Mouse (Mus musculus): ENCODE data around the gene Sat2. TPM values are rescaled to one million over a fixed set of nuclear protein-coding genes. Genes with fewer than 3 reads are reported as not detected.
"Not testable (repeated sequence)": the region's sequence is repeated elsewhere in the genome, so short reads cannot be mapped to it uniquely, and the experiment has no call there.

Gene Sat2
- polyA plus RNA-seq, 1 experiment from 2014 or later: 16.2 TPM

GRCm38 (mm10) chr11:69617805-69618204 lies 4.0 kb upstream of the Sat2 start, which contains the start of gene Shbg:
Gene Shbg (minus strand): TSS chr11:69617905.
- 0 out of 2 replicates have a peak, but pooled peaks cover 7% of the 10 kb centered on the region for H3K27me3 ChIP-seq
- H3K36me3 ChIP-seq: no peaks in the 10 kb centered on the region
- no peaks in the 10 kb centered on the region for H3K9me3 ChIP-seq
- H3K4me3 ChIP-seq: no peak within 1 kb of the TSS
- peaks cover 11% of the 10 kb centered on the region for H3K4me1 ChIP-seq
- no peak within 1 kb of the TSS for H3K9ac ChIP-seq
- 69% methylated on average over 5 of the region's 5 CpGs for whole genome bisulfite sequencing
- H3K4me2 ChIP-seq: no peak within 1 kb of the TSS
- no peak within 1 kb of the TSS for H3K27ac ChIP-seq
- ATAC-seq (ENCODE audit: insufficient number of reproducible peaks, low FRiP score, low TSS enrichment, low read depth): no peak

- no peak for ATAC-seq (ENCODE audit: insufficient number of reproducible peaks, low FRiP score, low TSS enrichment, low read depth)
- no peaks in the 10 kb centered on the region for H3K9me3 ChIP-seq
- 0 out of 2 replicates have a peak, but pooled peaks cover 7% of the 10 kb centered on the region for H3K27me3 ChIP-seq
- 79% methylated on average over 7 of the region's 7 CpGs for WGBS
- no peak overlapping the region for H3K4me2 ChIP-seq
- H3K4me3 ChIP-seq: no peak overlapping the region
- H3K4me1 ChIP-seq: peaks cover 8% of the 10 kb centered on the region
- H3K9ac ChIP-seq: no peak overlapping the region
- H3K27ac ChIP-seq: no peak overlapping the region
- H3K36me3 ChIP-seq: no peaks in the 10 kb centered on the region
Observed at GRCm38 (mm10) chr11:69620394-69621081, 1.3 kb upstream of the Sat2 start.

- H3K9ac ChIP-seq: peak overlapping the region; percentile 43
- no peaks in the 10 kb centered on the region for H3K36me3 ChIP-seq
- H3K9me3 ChIP-seq: no peaks in the 10 kb centered on the region
- no peak for ATAC-seq (ENCODE audit: insufficient number of reproducible peaks, low FRiP score, low TSS enrichment, low read depth)
- peak overlapping the region; percentile 74 for H3K4me2 ChIP-seq
- 17% methylated on average over 6 of the region's 6 CpGs for WGBS
- H3K27ac ChIP-seq: peak overlapping the region; percentile 55; the same call in 1 of the 2 replicates
- H3K4me1 ChIP-seq: peaks cover 8% of the 10 kb centered on the region
- H3K4me3 ChIP-seq: peak overlapping the region; percentile 49
- no peaks in the 10 kb centered on the region for H3K27me3 ChIP-seq
Observed at GRCm38 (mm10) chr11:69622406-69622805, 582 bp downstream of the Sat2 start.

- 62% methylated on average over 4 of the region's 4 CpGs for WGBS
- Histone ChIP-seq H3K4me1 (peaks cover 8% of the 10 kb centered on the region), H3K9ac (peak overlapping the region; percentile 43; the same call in 1 of the 2 replicates), H3K36me3 (no peaks in the 10 kb centered on the region), H3K4me3 (peak overlapping the region; percentile 49), H3K27me3 (no peaks in the 10 kb centered on the region), H3K9me3 (no peaks in the 10 kb centered on the region), H3K27ac (no peak overlapping the region), H3K4me2 (peak overlapping the region; percentile 74; the same call in 1 of the 2 replicates)
- no peak for ATAC-seq (ENCODE audit: insufficient number of reproducible peaks, low FRiP score, low TSS enrichment, low read depth)
Observed at GRCm38 (mm10) chr11:69623006-69623405, 1.2 kb downstream of the Sat2 start.

GRCm38 (mm10) chr11:69624339-69624738 lies 2.5 kb downstream of the Sat2 start:
- H3K36me3 ChIP-seq; H3K4me3 ChIP-seq; H3K9me3 ChIP-seq; ATAC-seq (ENCODE audit: insufficient number of reproducible peaks, low FRiP score, low TSS enrichment, low read depth); H3K27ac ChIP-seq; H3K9ac ChIP-seq; H3K4me1 ChIP-seq; H3K4me2 ChIP-seq; H3K27me3 ChIP-seq: not testable (repeated sequence)
- WGBS: 90% methylated on average over 2 of the region's 2 CpGs

GRCm38 (mm10) chr11:69628286-69628685 lies 6.5 kb downstream of the Sat2 start:
- H3K4me3 ChIP-seq: no peak overlapping the region
- H3K4me1 ChIP-seq: no peaks in the 10 kb centered on the region
- no peaks in the 10 kb centered on the region for H3K9me3 ChIP-seq
- no peak overlapping the region for H3K4me2 ChIP-seq
- no peak overlapping the region for H3K9ac ChIP-seq
- ATAC-seq (ENCODE audit: insufficient number of reproducible peaks, low FRiP score, low TSS enrichment, low read depth): no peak
- H3K27ac ChIP-seq: no peak overlapping the region
- WGBS: 35% methylated on average over 6 of the region's 6 CpGs
- H3K36me3 ChIP-seq: no peaks in the 10 kb centered on the region
- H3K27me3 ChIP-seq: no peaks in the 10 kb centered on the region

GRCm38 (mm10) chr11:69629802-69630201 lies 8.0 kb downstream of the Sat2 start:
- no peaks in the 10 kb centered on the region for H3K9me3 ChIP-seq
- H3K4me3 ChIP-seq: no peak overlapping the region
- H3K27ac ChIP-seq: no peak overlapping the region
- H3K36me3 ChIP-seq: no peaks in the 10 kb centered on the region
- H3K4me2 ChIP-seq: no peak overlapping the region
- no peak for ATAC-seq (ENCODE audit: insufficient number of reproducible peaks, low FRiP score, low TSS enrichment, low read depth)
- WGBS: 50% methylated on average over 1 of the region's 1 CpGs
- H3K9ac ChIP-seq: no peak overlapping the region
- peaks cover 11% of the 10 kb centered on the region; the same call in 1 of the 2 replicates for H3K4me1 ChIP-seq
- H3K27me3 ChIP-seq: no peaks in the 10 kb centered on the region

- H3K4me3 ChIP-seq: peak within 1 kb of the TSS; percentile 95
- H3K9ac ChIP-seq: peak within 1 kb of the TSS; percentile 98
- peak within 1 kb of the TSS; percentile 50 for H3K4me2 ChIP-seq
- H3K27me3 ChIP-seq: no peaks in the 10 kb centered on the region
- peak within 1 kb of the TSS; percentile 98 for H3K27ac ChIP-seq
- H3K9me3 ChIP-seq: no peaks in the 10 kb centered on the region
- WGBS: 0% methylated on average over 39 of the region's 56 CpGs
- peaks cover 4% of the 10 kb centered on the region; the same call in 1 of the 2 replicates for H3K36me3 ChIP-seq
- peaks cover 19% of the 10 kb centered on the region for H3K4me1 ChIP-seq
- ATAC-seq (ENCODE audit: insufficient number of reproducible peaks, low FRiP score, low TSS enrichment, low read depth): peak; percentile 98
Observed at GRCm38 (mm10) chr11:69632284-69633089, 10.7 kb downstream of the Sat2 start, which contains the start of gene Fxr2. Gene Fxr2 (plus strand): TSS chr11:69632990.

- H3K9ac ChIP-seq: peak overlapping the region; percentile 98
- peak; percentile 53; the same call in 1 of the 2 replicates for ATAC-seq (ENCODE audit: insufficient number of reproducible peaks, low FRiP score, low TSS enrichment, low read depth)
- WGBS: under 1% methylated on average over 36 of the region's 50 CpGs
- peak overlapping the region; percentile 98 for H3K27ac ChIP-seq
- H3K4me2 ChIP-seq: peak overlapping the region; percentile 50
- peak overlapping the region; percentile 95 for H3K4me3 ChIP-seq
- no peaks in the 10 kb centered on the region for H3K27me3 ChIP-seq
- no peaks in the 10 kb centered on the region for H3K9me3 ChIP-seq
- peaks cover 9% of the 10 kb centered on the region; the same call in 1 of the 2 replicates for H3K36me3 ChIP-seq
- peaks cover 19% of the 10 kb centered on the region for H3K4me1 ChIP-seq
Observed at GRCm38 (mm10) chr11:69633128-69633866, 11.5 kb downstream of the Sat2 start.

GRCm38 (mm10) chr11:69635471-69635870 lies 13.6 kb downstream of the Sat2 start:
- peaks cover 24% of the 10 kb centered on the region for H3K36me3 ChIP-seq
- no peak overlapping the region for H3K9ac ChIP-seq
- peaks cover 19% of the 10 kb centered on the region for H3K4me1 ChIP-seq
- no peak overlapping the region for H3K4me3 ChIP-seq
- no peak for ATAC-seq (ENCODE audit: insufficient number of reproducible peaks, low FRiP score, low TSS enrichment, low read depth)
- H3K4me2 ChIP-seq: 0 out of 2 replicates have a peak overlapping the region, but pooled peaks have one; percentile 7
- H3K27ac ChIP-seq: no peak overlapping the region
- no peaks in the 10 kb centered on the region for H3K9me3 ChIP-seq
- 81% methylated on average over 3 of the region's 3 CpGs for WGBS
- no peaks in the 10 kb centered on the region for H3K27me3 ChIP-seq

- Histone ChIP-seq H3K27me3 (no peaks in the 10 kb centered on the region), H3K4me3 (no peak overlapping the region), H3K4me2 (no peak overlapping the region), H3K27ac (no peak overlapping the region), H3K36me3 (peaks cover 96% of the 10 kb centered on the region), H3K9me3 (no peaks in the 10 kb centered on the region), H3K4me1 (no peaks in the 10 kb centered on the region), H3K9ac (no peak overlapping the region)
- no peak for ATAC-seq (ENCODE audit: insufficient number of reproducible peaks, low FRiP score, low TSS enrichment, low read depth)
- 92% methylated on average over 5 of the region's 5 CpGs for WGBS
Observed at GRCm38 (mm10) chr11:69645860-69646259, 24.0 kb downstream of the Sat2 start.

All from limb, embryonic 15.5 days (tissue).